14 mouse cellular contexts compared by ENCODE assay signal in genomic region chr4:139590446-139590845, GRCm38 (mm10). TPM values are rescaled to one million over a fixed set of nuclear protein-coding genes. Genes with fewer than 3 reads are reported as not detected.
DNase-seq lines count a peak whose midpoint lies in the region; ATAC-seq lines count a peak whose summit lies in the region.
"Had no signal": no experiment of that assay in that cellular context is flagged by ENCODE, and none has a peak within 500 bp of the region (broad histone marks: within the 10 kb centered on the region; RNA-seq: fewer than 3 reads in every experiment).

No protein-coding gene starts in this region.

- DNase-seq in kidney, postnatal 10 days = peak; percentile 33
- DNase-seq in cerebellum, adult 9-11 months = peak; percentile 96
- peak; percentile 87 for DNase-seq in retina, postnatal 1 day
- DNase-seq in thymus, postnatal 10 days (ENCODE audit: low spot score in 2 of 2) = no peak
- no peak for DNase-seq in heart, postnatal 4 days
- DNase-seq in left cerebral cortex, postnatal 25 days (ENCODE audit: low spot score in 2 of 2) = no peak
- DNase-seq: kidney, postnatal 14 days; right cerebral cortex, postnatal 25 days; thymus, adult 18-20 months had no signal

- peaks cover 72% of the 10 kb centered on the region for H3K4me1 ChIP-seq in kidney, embryonic 15.5 days
- peaks cover 6% of the 10 kb centered on the region for H3K4me1 ChIP-seq in hindbrain, embryonic 16.5 days (ENCODE audit: control insufficient read depth, insufficient read depth, low read depth, low read length)

- WGBS in kidney, embryonic 15.5 days = 30% methylated on average over 4 of the region's 4 CpGs
- WGBS in hindbrain, embryonic 16.5 days = 20% methylated on average over 4 of the region's 4 CpGs

- no peaks in the 10 kb centered on the region for H3K9me3 ChIP-seq in kidney, embryonic 15.5 days (replicated peaks)
- no peaks in the 10 kb centered on the region for H3K9me3 ChIP-seq in hindbrain, embryonic 16.5 days (ENCODE audit: control insufficient read depth, low read length)

- no peak for ATAC-seq in kidney, embryonic 15.5 days (replicated peaks; ENCODE audit: low FRiP score)
- ATAC-seq in hindbrain, embryonic 16.5 days = peak; percentile 22; the same call in 1 of the 2 replicates
- ATAC-seq: forebrain, embryonic 16.5 days had no signal

- H3K27me3 ChIP-seq in kidney, embryonic 15.5 days = no peaks in the 10 kb centered on the region
- no peaks in the 10 kb centered on the region for H3K27me3 ChIP-seq in hindbrain, embryonic 16.5 days (replicated peaks; ENCODE audit: control insufficient read depth, insufficient read depth, low read length)

- intact Hi-C loops in left cerebral cortex, postnatal 25 days (cut with DNase I) = no loop called here

- no peak overlapping the region for H3K4me2 ChIP-seq in kidney, embryonic 15.5 days
- H3K4me2 ChIP-seq in hindbrain, embryonic 16.5 days (ENCODE audit: low read length) = no peak overlapping the region
- H3K4me2 ChIP-seq: liver, embryonic 11.5 days had no signal

- H3K36me3 ChIP-seq in kidney, embryonic 15.5 days = no peaks in the 10 kb centered on the region
- H3K36me3 ChIP-seq in hindbrain, embryonic 16.5 days (ENCODE audit: control insufficient read depth, insufficient read depth, low read length) = no peaks in the 10 kb centered on the region

- H3K4me3 ChIP-seq in kidney, embryonic 15.5 days (replicated peaks) = no peak overlapping the region
- no peak overlapping the region for H3K4me3 ChIP-seq in hindbrain, embryonic 16.5 days (ENCODE audit: low read length)

- no peak overlapping the region for H3K27ac ChIP-seq in kidney, embryonic 15.5 days
- H3K27ac ChIP-seq in hindbrain, embryonic 16.5 days (ENCODE audit: low read depth, low read length) = no peak overlapping the region

- no peak overlapping the region for H3K9ac ChIP-seq in kidney, embryonic 15.5 days
- H3K9ac ChIP-seq in hindbrain, embryonic 16.5 days (ENCODE audit: low read depth, low read length) = no peak overlapping the region

RNA-seq across cellular contexts. Expression of gene Gm21969, which starts 12.5 kb away (rescaled TPM):
- not detected in 2 replicates for polyA plus RNA-seq in kidney, embryonic 15.5 days (2015; fragmentation: Nextera tagmentation; extraction: Ambion mirVana)
- not detected in 2 replicates for polyA plus RNA-seq in hindbrain, embryonic 16.5 days (2015; fragmentation: Nextera tagmentation; extraction: Ambion mirVana)
- not detected for total RNA-seq in heart, postnatal 4 days (2021)
- not detected for total RNA-seq in left cerebral cortex, postnatal 25 days (2021)
- polyA plus RNA-seq: forebrain, embryonic 16.5 days; heart, postnatal 0 days; liver, embryonic 11.5 days had no signal

RNA-seq across cellular contexts. Expression of gene Aldh4a1, which starts 32.2 kb away (rescaled TPM):
- polyA plus RNA-seq in kidney, embryonic 15.5 days (2015; fragmentation: Nextera tagmentation; extraction: Ambion mirVana) = 80.5 and 85.0 TPM in 2 replicates
- polyA plus RNA-seq in hindbrain, embryonic 16.5 days (2015; fragmentation: Nextera tagmentation; extraction: Ambion mirVana) = 31.9 and 35.4 TPM in 2 replicates
- 10 to 100 TPM; 15.1 to 15.4 TPM for total RNA-seq in heart, postnatal 4 days (2021)
- total RNA-seq in left cerebral cortex, postnatal 25 days (2021) = 10 to 100 TPM; 15.9 to 17.3 TPM

Comparison
In these comparisons a context has a peak if more than half of its experiments do, and no peak if none do; other contexts are left out.
1. DNase-seq: peak in kidney, postnatal 10 days (single experiment), cerebellum, adult 9-11 months (single experiment) and retina, postnatal 1 day (single experiment); none in thymus, postnatal 10 days (0 of 2), heart, postnatal 4 days (single experiment) and left cerebral cortex, postnatal 25 days (0 of 2).